Mouse (Mus musculus) heart, postnatal 0 days (tissue): Measurements from ENCODE around the gene Pyroxd2. TPM values are rescaled to one million over a fixed set of nuclear protein-coding genes. Genes with fewer than 3 reads are reported as not detected.

Experiments
- ATAC-seq: fragments of 200-750 bp; cut with Nextera tagmentation; 2 replicates; pipeline ENCODE4 v1.8.0; 2017; ENCODE audit warnings: low read depth, moderate number of reproducible peaks, moderate library complexity; ENCODE audit not compliant: insufficient read depth
- DNase-seq: peaks from one replicate; pipeline ENCODE4 v3.0.0-alpha.2; 2016; ENCODE audit warnings: low spot score
- H3K27ac ChIP-seq: fragments of 300-500 bp; sonication (generic); 2 replicates; pipeline ENCODE4 v1.5.1; 2014; ENCODE audit warnings: low read depth, mild to moderate bottlenecking
- H3K27me3 ChIP-seq: fragments of 300-500 bp; sonication (generic); 2 replicates; pipeline ENCODE4 v1.6.1; 2014; ENCODE audit warnings: low read length, mixed read lengths; ENCODE audit not compliant: control insufficient read depth, insufficient read depth
- H3K36me3 ChIP-seq: fragments of 300-500 bp; sonication (generic); replicated peaks from 2 replicates; pipeline ENCODE4 v1.6.1; 2014; ENCODE audit warnings: low read length, mixed read lengths; ENCODE audit not compliant: control insufficient read depth, insufficient read depth
- H3K4me1 ChIP-seq: fragments of 300-500 bp; sonication (generic); 2 replicates; pipeline ENCODE4 v1.6.1; 2014; ENCODE audit warnings: antibody characterized with exemption; ENCODE audit not compliant: control insufficient read depth, insufficient read depth
- H3K4me2 ChIP-seq: fragments of 300-500 bp; sonication (generic); 2 replicates; pipeline ENCODE4 v1.6.1; 2014; ENCODE audit warnings: low read depth, mild to moderate bottlenecking, low read length, moderate library complexity
- H3K4me3 ChIP-seq: fragments of 300-500 bp; sonication (generic); 2 replicates; pipeline ENCODE4 v1.5.1; 2014; ENCODE audit warnings: low read depth, low read length
- H3K9ac ChIP-seq: fragments of 300-500 bp; sonication (generic); replicated peaks from 2 replicates; pipeline ENCODE4 v1.6.1; 2014; ENCODE audit warnings: low read depth, low read length, mixed read lengths
- H3K9me3 ChIP-seq: fragments of 300-500 bp; sonication (generic); replicated peaks from 2 replicates; pipeline ENCODE4 v1.6.1; 2016; ENCODE audit warnings: low read length; ENCODE audit not compliant: control insufficient read depth
- CTCF ChIP-seq: IDR thresholded peaks from 2 replicates; pipeline ENCODE4 v1.5.1; 2016; ENCODE audit warnings: antibody characterized with exemption, control low read depth, low read depth
- EP300 ChIP-seq: IDR thresholded peaks from 2 replicates; pipeline ENCODE4 v1.6.1; 2016; ENCODE audit warnings: antibody characterized with exemption, low read depth
- WGBS: fragments of 180-500 bp; shearing (Covaris S2); extraction: QIAGEN DNeasy Blood & Tissue Kit; methylation state at CpG from one replicate; pipeline ENCODE4 v1.1.7; 2014; 5-methylcytosine and 5-hydroxymethylcytosine counted together
- polyA plus RNA-seq: library from polyadenylated mRNA; unstranded; fragments of >200 nt; fragmentation: Nextera tagmentation; extraction: Ambion mirVana; gene quantifications from 2 replicates; pipeline ENCODE4 v1.2.1, GENCODE M21; 2015
- total RNA-seq: library from RNA; depleted of rRNA; stranded (reverse); fragments of >200 nt; gene quantifications from 2 replicates; pipeline ENCODE4 v1.2.3, GENCODE M21; 2014; ENCODE audit warnings: low replicate concordance

The Pyroxd2 gene
- total and polyA plus RNA-seq, 2 experiments from 2014 or later = 1.1 to 3.5 TPM

DNA sequence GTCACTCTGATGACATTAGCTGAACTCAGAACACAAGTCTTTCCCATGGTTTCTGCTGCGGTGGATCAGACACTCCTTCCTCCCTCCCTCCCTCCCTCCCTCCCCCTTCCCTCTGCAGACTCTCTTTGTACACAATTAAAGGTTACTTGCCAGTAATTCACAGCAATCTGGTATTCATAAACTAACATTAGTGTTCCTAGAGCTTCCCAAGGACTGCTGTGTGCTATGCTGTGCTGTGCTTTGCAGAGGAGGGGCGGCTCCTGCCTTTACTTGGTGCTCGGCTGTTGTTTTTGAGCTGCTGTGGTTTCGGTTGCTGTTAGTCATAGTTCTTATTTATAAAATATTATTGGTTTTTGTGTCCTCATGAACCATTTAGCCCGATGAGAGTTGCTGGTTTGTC lies 34.9 kb downstream of the Pyroxd2 start:
- WGBS = 77% methylated on average over 5 of the region's 5 CpGs
- no peaks in the 10 kb centered on the region for H3K27me3 ChIP-seq
- no peak for DNase-seq
- no peak overlapping the region for H3K27ac ChIP-seq
- no peak overlapping the region for H3K4me3 ChIP-seq
- H3K4me1 ChIP-seq = no peaks in the 10 kb centered on the region
- H3K9me3 ChIP-seq = no peaks in the 10 kb centered on the region
- H3K9ac ChIP-seq = no peak overlapping the region
- no peak overlapping the region for H3K4me2 ChIP-seq
- TF ChIP-seq EP300 (no peak), CTCF (no peak)
- ATAC-seq = no peak
- H3K36me3 ChIP-seq = no peaks in the 10 kb centered on the region

DNA sequence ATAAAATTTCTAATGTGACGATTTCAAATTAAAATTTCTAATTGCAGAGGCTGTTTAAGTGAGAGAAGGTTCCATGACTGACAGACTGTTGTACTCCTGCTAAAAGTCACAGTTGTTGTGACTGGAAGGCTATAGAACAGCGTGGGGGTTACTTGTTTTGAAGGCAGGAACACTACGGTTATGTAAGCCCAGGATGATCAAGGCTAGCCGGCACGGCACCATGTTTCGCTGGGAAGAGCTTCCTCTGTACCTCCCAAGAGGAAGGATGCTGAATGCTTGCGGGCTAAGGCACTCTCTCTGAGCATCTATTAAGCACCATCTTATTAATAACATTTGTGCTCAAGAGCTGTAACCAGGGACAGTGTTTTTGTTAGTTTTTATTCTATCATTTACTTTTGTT lies 36.1 kb downstream of the Pyroxd2 start:
- ATAC-seq = no peak
- no peak for TF ChIP-seq CTCF
- no peak for TF ChIP-seq EP300
- Histone ChIP-seq H3K9me3 (no peaks in the 10 kb centered on the region), H3K4me1 (no peaks in the 10 kb centered on the region), H3K36me3 (no peaks in the 10 kb centered on the region), H3K4me2 (no peak overlapping the region), H3K4me3 (no peak overlapping the region), H3K27ac (no peak overlapping the region), H3K9ac (no peak overlapping the region), H3K27me3 (no peaks in the 10 kb centered on the region)
- WGBS = 63% methylated on average over 7 of the region's 7 CpGs
- no peak for DNase-seq

- no peak overlapping the region for H3K4me3 ChIP-seq
- no peak for DNase-seq
- 62% methylated on average over 9 of the region's 9 CpGs for WGBS
- TF ChIP-seq EP300 (no peak), CTCF (no peak)
- no peaks in the 10 kb centered on the region for H3K4me1 ChIP-seq
- H3K9me3 ChIP-seq = no peaks in the 10 kb centered on the region
- H3K27me3 ChIP-seq = no peaks in the 10 kb centered on the region
- H3K27ac ChIP-seq = no peak overlapping the region
- no peak overlapping the region for H3K9ac ChIP-seq
- no peaks in the 10 kb centered on the region for H3K36me3 ChIP-seq
- ATAC-seq = no peak
- no peak overlapping the region for H3K4me2 ChIP-seq
Measured at GRCm38 (mm10) chr19:42713770-42714169, 38.8 kb downstream of the Pyroxd2 start.

GRCm38 (mm10) chr19:42699426-42699825 lies 53.1 kb downstream of the Pyroxd2 start:
- 81% methylated on average over 3 of the region's 10 CpGs for WGBS
- no peaks in the 10 kb centered on the region for H3K36me3 ChIP-seq
- ATAC-seq (no peak), DNase-seq (no peak)
- no peak overlapping the region for H3K4me2 ChIP-seq
- TF ChIP-seq CTCF (no peak), EP300 (no peak)
- H3K4me3 ChIP-seq = no peak overlapping the region
- H3K9ac ChIP-seq = no peak overlapping the region
- H3K27me3 ChIP-seq = no peaks in the 10 kb centered on the region
- H3K27ac ChIP-seq = no peak overlapping the region
- no peaks in the 10 kb centered on the region for H3K9me3 ChIP-seq
- H3K4me1 ChIP-seq = no peaks in the 10 kb centered on the region

DNA sequence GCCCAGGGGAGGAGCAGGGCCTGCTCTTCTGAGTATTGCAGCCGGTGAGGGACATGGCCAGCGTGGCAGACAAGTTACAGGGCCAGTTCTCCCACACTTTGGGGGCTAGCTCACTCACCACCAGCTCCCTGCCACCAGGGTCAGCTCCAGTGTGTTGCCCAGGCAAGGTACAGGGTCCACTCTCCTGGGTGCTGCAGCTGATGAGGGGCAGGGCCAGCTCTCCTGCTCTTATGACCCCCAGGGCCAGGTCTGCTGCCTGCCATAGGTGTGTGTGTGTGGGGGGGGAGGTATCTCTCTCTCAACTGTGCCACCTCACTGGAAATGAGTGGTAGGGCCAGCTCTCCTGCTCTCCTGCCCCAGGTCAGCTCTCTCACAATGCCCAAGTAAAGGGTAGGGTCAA lies 54.0 kb downstream of the Pyroxd2 start:
- TF ChIP-seq EP300 (no peak), CTCF (no peak)
- H3K4me3 ChIP-seq = no peak overlapping the region
- 67% methylated on average over 2 of the region's 2 CpGs for WGBS
- H3K4me2 ChIP-seq = no peak overlapping the region
- no peak overlapping the region for H3K27ac ChIP-seq
- no peaks in the 10 kb centered on the region for H3K27me3 ChIP-seq
- H3K9me3 ChIP-seq = no peaks in the 10 kb centered on the region
- DNase-seq = no peak
- H3K36me3 ChIP-seq = no peaks in the 10 kb centered on the region
- no peak overlapping the region for H3K9ac ChIP-seq
- no peak for ATAC-seq
- no peaks in the 10 kb centered on the region for H3K4me1 ChIP-seq

DNA sequence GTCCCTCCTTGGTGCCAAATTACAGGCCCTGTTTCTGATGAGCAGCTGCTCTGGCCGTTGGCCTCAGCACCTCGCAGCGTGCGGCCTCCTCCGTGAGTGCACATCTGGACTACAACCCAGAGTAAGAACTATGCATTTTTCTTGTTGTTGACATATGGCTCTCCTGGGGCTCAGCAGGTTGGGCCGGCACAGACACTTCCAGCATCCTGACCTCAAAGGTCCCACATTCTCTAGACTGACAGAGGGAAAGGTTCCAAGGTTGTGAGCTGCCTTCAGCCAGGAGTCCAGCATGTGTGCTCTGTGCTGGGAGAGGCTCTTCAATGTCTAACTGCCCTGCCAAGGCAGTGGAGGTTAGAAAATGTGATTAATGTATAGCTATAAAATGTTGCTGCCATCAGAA lies 55.2 kb downstream of the Pyroxd2 start:
- H3K4me1 ChIP-seq = no peaks in the 10 kb centered on the region
- no peak for ATAC-seq
- no peaks in the 10 kb centered on the region for H3K36me3 ChIP-seq
- WGBS = 64% methylated on average over 6 of the region's 6 CpGs
- no peak overlapping the region for H3K4me2 ChIP-seq
- H3K27ac ChIP-seq = no peak overlapping the region
- no peak overlapping the region for H3K4me3 ChIP-seq
- H3K27me3 ChIP-seq = no peaks in the 10 kb centered on the region
- TF ChIP-seq CTCF = no peak
- no peak for TF ChIP-seq EP300
- no peak overlapping the region for H3K9ac ChIP-seq
- DNase-seq = no peak
- no peaks in the 10 kb centered on the region for H3K9me3 ChIP-seq
